Mouse (Mus musculus) urinary bladder, postnatal 10 days (tissue): ENCODE data around the gene Olfr159.

Experiments
- DNase-seq: peaks from one replicate; pipeline ENCODE4 v3.0.0; 2022; ENCODE audit warnings: low spot score

Gene Olfr159

GRCm38 (mm10) chr4:43729794-43730550 is 40.8 kb downstream of the Olfr159 start, which contains the start of gene Spaar:
Gene Spaar (plus strand): TSS chr4:43730034.
- no peak for DNase-seq

- DNase-seq: no peak
These were observed 41.7 kb downstream of the Olfr159 start for GRCm38 (mm10) chr4:43729126-43729525.

- no peak for DNase-seq
These were observed 42.2 kb downstream of the Olfr159 start for GRCm38 (mm10) chr4:43728576-43728954.

- no peak for DNase-seq
These were observed 42.9 kb downstream of the Olfr159 start for GRCm38 (mm10) chr4:43727718-43728575.

- peak; percentile 37 for DNase-seq
These were observed 43.8 kb downstream of the Olfr159 start, which contains the start of gene Hrct1 for GRCm38 (mm10) chr4:43726995-43727394. Gene Hrct1 (plus strand): TSS chr4:43727188.

- DNase-seq: no peak
These were observed 44.4 kb downstream of the Olfr159 start for GRCm38 (mm10) chr4:43726228-43726993.

- DNase-seq: no peak
These were observed 46.0 kb downstream of the Olfr159 start for GRCm38 (mm10) chr4:43724764-43725163.

- DNase-seq: no peak
These were observed 48.6 kb downstream of the Olfr159 start for GRCm38 (mm10) chr4:43722191-43722590.

- no peak for DNase-seq
These were observed 50.1 kb downstream of the Olfr159 start for GRCm38 (mm10) chr4:43720491-43721228.
